Mouse (Mus musculus): ENCODE data around the gene Eaf1. TPM values are rescaled to one million over a fixed set of nuclear protein-coding genes. Genes with fewer than 3 reads are reported as not detected.
"Not testable (repeated sequence)": the region's sequence is repeated elsewhere in the genome, so short reads cannot be mapped to it uniquely, and the experiment has no call there.

Gene Eaf1
- total and polyA plus RNA-seq, 3 experiments: 10.8 to 14.6 (median 11.2) TPM

- H3K4me3 ChIP-seq: no peak overlapping the region
- WGBS: 88% methylated on average over 12 of the region's 12 CpGs
- H3K4me1 ChIP-seq (ENCODE audit: control insufficient read depth, insufficient read depth, low read length): no peaks in the 10 kb centered on the region; the same call in 1 of the 2 replicates
- H3K9ac ChIP-seq (ENCODE audit: low read depth, low read length): no peak overlapping the region
- DNase-seq: peak; percentile 45 to 47
- no peak for TF ChIP-seq CTCF (IDR thresholded peaks at IDR 0.05)
- TF ChIP-seq EP300 (IDR thresholded peaks at IDR 0.05; ENCODE audit: insufficient read depth, low read depth, low read length): no peak
- no peak for TF ChIP-seq POLR2A (IDR thresholded peaks at IDR 0.05; ENCODE audit: insufficient read depth, low read depth, low read length)
- no peaks in the 10 kb centered on the region for H3K36me3 ChIP-seq (ENCODE audit: control insufficient read depth, insufficient read depth, low read length)
- intact Hi-C loops (cut with DNase I): no loop called here
- H3K27me3 ChIP-seq (ENCODE audit: control insufficient read depth, insufficient read depth, low read length): no peaks in the 10 kb centered on the region
- peak overlapping the region; percentile 9; the same call in 1 of the 2 replicates for H3K27ac ChIP-seq
- no peaks in the 10 kb centered on the region for H3K79me2 ChIP-seq (replicated peaks; ENCODE audit: control insufficient read depth, insufficient read depth, low read length)
These were observed 36.2 kb upstream of the Eaf1 start for GRCm38 (mm10) chr14:31458006-31458405.

GRCm38 (mm10) chr14:31462226-31462625 lies 32.0 kb upstream of the Eaf1 start:
- intact Hi-C loops (cut with DNase I): loop anchor here (2.0 kb wide), 1 partner anchor 25 kb away; the partner anchor contains the start of gene Sh3bp5
- WGBS: 90% methylated on average over 5 of the region's 5 CpGs
- not testable (repeated sequence) for H3K4me1 ChIP-seq (ENCODE audit: control insufficient read depth, insufficient read depth, low read length); H3K9ac ChIP-seq (ENCODE audit: low read depth, low read length); H3K4me3 ChIP-seq; H3K36me3 ChIP-seq (ENCODE audit: control insufficient read depth, insufficient read depth, low read length); H3K79me2 ChIP-seq (replicated peaks; ENCODE audit: control insufficient read depth, insufficient read depth, low read length); H3K27ac ChIP-seq; H3K27me3 ChIP-seq (ENCODE audit: control insufficient read depth, insufficient read depth, low read length)
- peak; percentile 57 for TF ChIP-seq CTCF (IDR thresholded peaks at IDR 0.05)
- peak in 1 of 2 experiments; percentile 16 for DNase-seq

- no peak overlapping the region for H3K9ac ChIP-seq (ENCODE audit: low read depth, low read length)
- H3K36me3 ChIP-seq (ENCODE audit: control insufficient read depth, insufficient read depth, low read length): no peaks in the 10 kb centered on the region
- TF ChIP-seq CTCF (IDR thresholded peaks at IDR 0.05): no peak
- no peak for TF ChIP-seq POLR2A (IDR thresholded peaks at IDR 0.05; ENCODE audit: insufficient read depth, low read depth, low read length)
- 0 out of 2 replicates have a peak, but pooled peaks have one; percentile 47 for TF ChIP-seq EP300 (IDR thresholded peaks at IDR 0.05; ENCODE audit: insufficient read depth, low read depth, low read length)
- no peaks in the 10 kb centered on the region for H3K27me3 ChIP-seq (ENCODE audit: control insufficient read depth, insufficient read depth, low read length)
- intact Hi-C loops (cut with DNase I): loop anchor here (2.0 kb wide), 1 partner anchor 26 kb away; the partner anchor contains the start of gene Sh3bp5
- H3K4me3 ChIP-seq: no peak overlapping the region
- WGBS: 72% methylated on average over 6 of the region's 6 CpGs
- no peaks in the 10 kb centered on the region; the same call in 1 of the 2 replicates for H3K4me1 ChIP-seq (ENCODE audit: control insufficient read depth, insufficient read depth, low read length)
- DNase-seq: peak; percentile 58 to 60
- peak overlapping the region; percentile 49 for H3K27ac ChIP-seq
- no peaks in the 10 kb centered on the region for H3K79me2 ChIP-seq (replicated peaks; ENCODE audit: control insufficient read depth, insufficient read depth, low read length)
These were observed 31.3 kb upstream of the Eaf1 start for GRCm38 (mm10) chr14:31462886-31463285.

- TF ChIP-seq EP300 (IDR thresholded peaks at IDR 0.05; ENCODE audit: insufficient read depth, low read depth, low read length): no peak
- peak; percentile 76 for TF ChIP-seq CTCF (IDR thresholded peaks at IDR 0.05)
- TF ChIP-seq POLR2A (IDR thresholded peaks at IDR 0.05; ENCODE audit: insufficient read depth, low read depth, low read length): no peak
- Histone ChIP-seq H3K4me1 (ENCODE audit: control insufficient read depth, insufficient read depth, low read length) (no peaks in the 10 kb centered on the region; the same call in 1 of the 2 replicates), H3K4me3 (no peak overlapping the region), H3K27me3 (ENCODE audit: control insufficient read depth, insufficient read depth, low read length) (no peaks in the 10 kb centered on the region), H3K27ac (no peak overlapping the region), H3K36me3 (ENCODE audit: control insufficient read depth, insufficient read depth, low read length) (no peaks in the 10 kb centered on the region), H3K79me2 (replicated peaks; ENCODE audit: control insufficient read depth, insufficient read depth, low read length) (no peaks in the 10 kb centered on the region), H3K9ac (ENCODE audit: low read depth, low read length) (no peak overlapping the region)
- 60% methylated on average over 8 of the region's 8 CpGs for WGBS
- DNase-seq: no peak
- intact Hi-C loops (cut with DNase I): no loop called here
These were observed 30.0 kb upstream of the Eaf1 start for GRCm38 (mm10) chr14:31464176-31464575.

- no peak for DNase-seq
- Histone ChIP-seq H3K4me3 (no peak overlapping the region), H3K36me3 (ENCODE audit: control insufficient read depth, insufficient read depth, low read length) (no peaks in the 10 kb centered on the region), H3K4me1 (ENCODE audit: control insufficient read depth, insufficient read depth, low read length) (no peaks in the 10 kb centered on the region; the same call in 1 of the 2 replicates), H3K27me3 (ENCODE audit: control insufficient read depth, insufficient read depth, low read length) (no peaks in the 10 kb centered on the region), H3K79me2 (replicated peaks; ENCODE audit: control insufficient read depth, insufficient read depth, low read length) (no peaks in the 10 kb centered on the region), H3K27ac (no peak overlapping the region), H3K9ac (ENCODE audit: low read depth, low read length) (no peak overlapping the region)
- intact Hi-C loops (cut with DNase I): no loop called here
- TF ChIP-seq POLR2A (IDR thresholded peaks at IDR 0.05; ENCODE audit: insufficient read depth, low read depth, low read length) (no peak), EP300 (IDR thresholded peaks at IDR 0.05; ENCODE audit: insufficient read depth, low read depth, low read length) (no peak), CTCF (IDR thresholded peaks at IDR 0.05) (peak; percentile 30; the same call in 1 of the 2 replicates)
- 69% methylated on average over 4 of the region's 4 CpGs for WGBS
These were observed 24.5 kb upstream of the Eaf1 start for GRCm38 (mm10) chr14:31469711-31470110.

GRCm38 (mm10) chr14:31472451-31473061 lies 21.6 kb upstream of the Eaf1 start:
- peak in 1 of 2 experiments; percentile 29 for DNase-seq
- H3K27me3 ChIP-seq (ENCODE audit: control insufficient read depth, insufficient read depth, low read length): no peaks in the 10 kb centered on the region
- TF ChIP-seq POLR2A (IDR thresholded peaks at IDR 0.05; ENCODE audit: insufficient read depth, low read depth, low read length): no peak
- TF ChIP-seq CTCF (IDR thresholded peaks at IDR 0.05): peak; percentile 87
- TF ChIP-seq EP300 (IDR thresholded peaks at IDR 0.05; ENCODE audit: insufficient read depth, low read depth, low read length): no peak
- intact Hi-C loops (cut with DNase I): loop anchor here (1.0 to 2.0 kb wide), 2 partner anchors 86 to 200 kb away; no protein-coding TSS in a partner anchor
- H3K4me3 ChIP-seq: no peak overlapping the region
- H3K36me3 ChIP-seq (ENCODE audit: control insufficient read depth, insufficient read depth, low read length): no peaks in the 10 kb centered on the region
- WGBS: 2% methylated on average over 5 of the region's 5 CpGs
- H3K4me1 ChIP-seq (ENCODE audit: control insufficient read depth, insufficient read depth, low read length): no peaks in the 10 kb centered on the region; the same call in 1 of the 2 replicates
- no peak overlapping the region for H3K27ac ChIP-seq
- no peak overlapping the region for H3K9ac ChIP-seq (ENCODE audit: low read depth, low read length)
- no peaks in the 10 kb centered on the region for H3K79me2 ChIP-seq (replicated peaks; ENCODE audit: control insufficient read depth, insufficient read depth, low read length)
